Mouse (Mus musculus) gonadal fat pad, adult 2 months (tissue): ENCODE measurements around the gene Casq2. TPM values are rescaled to one million over a fixed set of nuclear protein-coding genes. Genes with fewer than 3 reads are reported as not detected.

Source experiments
- DNase-seq: peaks from one replicate; pipeline ENCODE4 v3.0.0-alpha.2; 2012; ENCODE audit warnings: low read depth
- polyA plus RNA-seq: library from polyadenylated mRNA; depleted of rRNA; stranded (reverse); fragments of >200 nt; gene quantifications from 2 replicates; pipeline ENCODE4 v1.2.3, GENCODE M21; 2012; rRNA removed

The Casq2 gene
- polyA plus RNA-seq, 1 experiment, result 7.8 TPM

DNA sequence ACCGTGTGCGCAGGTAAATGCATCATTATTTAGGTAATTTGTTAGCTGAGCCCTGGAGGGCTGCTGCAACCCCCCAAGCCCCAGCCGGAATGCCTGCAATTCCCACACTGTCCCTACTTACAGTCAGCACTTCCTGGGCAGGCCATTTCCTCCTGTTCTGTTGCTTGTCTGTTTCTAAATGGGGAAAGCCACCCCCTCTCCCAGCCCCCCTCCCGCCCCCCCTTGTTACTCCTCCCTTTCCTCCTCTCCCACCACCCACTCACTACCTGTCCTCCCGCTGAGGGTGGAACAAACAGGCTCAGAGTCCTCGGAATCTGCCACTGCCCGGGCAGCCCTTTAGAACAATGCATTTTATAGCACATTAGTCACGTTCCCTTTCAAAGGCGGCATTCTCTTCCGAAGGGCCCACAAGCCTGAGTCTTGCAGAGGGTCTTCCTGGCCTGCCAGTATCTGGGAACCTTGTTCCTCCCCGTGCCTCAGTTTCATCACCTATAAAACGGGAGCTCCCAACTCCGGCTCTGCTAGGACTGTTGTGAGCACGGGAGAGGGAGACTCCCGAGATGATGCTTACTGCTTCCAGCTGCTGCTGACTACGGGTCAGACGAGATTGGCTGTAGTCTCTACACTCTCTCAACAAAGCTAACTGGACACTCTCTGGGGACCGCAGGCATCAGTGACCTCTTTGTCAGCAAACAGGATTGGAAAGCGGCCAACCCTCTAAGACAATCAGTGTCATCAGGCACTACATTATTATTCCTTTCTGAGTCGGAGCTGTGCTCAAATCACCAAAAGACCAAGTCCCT, 107.5 kb downstream of the Casq2 start:
- no peak for DNase-seq

DNA sequence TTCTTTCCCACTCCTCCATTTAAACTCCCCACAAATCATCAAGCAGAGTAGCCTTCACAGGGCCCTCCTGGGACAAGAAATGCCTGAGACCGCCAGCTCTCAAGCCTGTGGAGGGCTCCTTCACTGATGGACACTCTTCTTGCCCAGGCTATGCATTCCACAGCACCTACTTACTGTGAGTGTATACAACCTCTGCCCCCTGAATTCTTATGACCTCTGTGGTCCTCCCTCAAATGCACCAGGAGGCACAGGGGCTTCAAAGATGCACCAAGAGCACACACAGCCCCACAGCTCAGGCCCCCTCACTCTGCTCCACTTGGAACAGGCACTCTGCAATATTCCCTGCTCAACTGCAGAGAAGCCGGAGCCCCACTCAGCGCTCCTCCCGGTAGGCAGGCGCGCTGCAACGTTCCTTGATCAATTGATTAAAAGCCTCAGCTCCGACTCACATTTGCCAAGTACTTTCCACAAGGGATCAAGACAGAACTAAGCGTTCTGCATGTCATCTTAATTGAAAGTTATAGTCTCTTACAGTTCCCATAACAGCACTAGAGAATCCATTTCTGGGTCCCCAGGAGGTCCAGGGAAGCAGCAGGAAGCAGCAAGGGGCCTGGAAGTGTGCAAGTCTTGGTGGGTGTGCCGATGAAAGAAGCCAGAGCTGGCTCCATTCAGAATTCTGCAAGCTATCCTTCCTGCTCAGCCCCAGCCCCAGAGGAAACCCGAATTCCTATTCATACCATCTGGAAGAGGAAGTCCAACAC, 108.3 kb downstream of the Casq2 start:
- DNase-seq, result no peak

DNA sequence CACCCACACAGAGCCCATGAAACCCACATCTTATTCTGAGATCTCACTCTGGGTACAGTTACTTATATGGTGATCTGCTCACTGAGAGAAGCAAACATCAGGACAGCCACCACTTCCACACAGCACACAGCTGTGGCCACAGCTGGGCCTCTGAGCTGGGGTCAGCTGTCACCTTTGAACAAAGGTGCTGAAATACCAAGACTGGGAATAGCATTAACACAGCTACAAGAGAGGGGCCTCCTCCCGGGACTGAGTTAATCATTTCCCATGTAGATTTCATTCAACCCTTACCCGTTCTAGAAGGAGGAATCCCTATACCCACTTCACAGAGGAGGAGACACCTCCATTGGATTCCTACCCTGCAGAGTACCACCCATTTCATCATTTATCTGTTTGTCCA, 109.5 kb downstream of the Casq2 start:
- DNase-seq, result no peak

Other genes starting within 250 kb of the Casq2 start
- 0.88 and 1.4 TPM in 2 replicates for gene Mab21l3, start 237.5 kb upstream of the Casq2 start, polyA plus RNA-seq
- gene Slc22a15, start 162.0 kb upstream of the Casq2 start, polyA plus RNA-seq, result 2.7 and 3.1 TPM in 2 replicates
- gene Nhlh2, start 76.3 kb upstream of the Casq2 start, polyA plus RNA-seq, result not detected in 2 replicates
- 27.8 and 29.5 TPM in 2 replicates for gene Vangl1, start 118.3 kb downstream of the Casq2 start, polyA plus RNA-seq